Mouse (Mus musculus): Measurements from ENCODE around the gene Ift20.
"Not testable (repeated sequence)": the region's sequence is repeated elsewhere in the genome, so short reads cannot be mapped to it uniquely, and the experiment has no call there.

Gene Ift20

GRCm38 (mm10) chr11:78523241-78523955 lies 12.8 kb upstream of the Ift20 start:
- no peak for DNase-seq

GRCm38 (mm10) chr11:78524838-78525237 lies 11.3 kb upstream of the Ift20 start:
- no peak for DNase-seq

GRCm38 (mm10) chr11:78528714-78529113 lies 7.4 kb upstream of the Ift20 start:
- no peak for DNase-seq

GRCm38 (mm10) chr11:78530001-78530400 lies 6.2 kb upstream of the Ift20 start:
- no peak for DNase-seq

GRCm38 (mm10) chr11:78531046-78531445 lies 5.1 kb upstream of the Ift20 start:
- no peak for DNase-seq

GRCm38 (mm10) chr11:78531515-78531914 lies 4.6 kb upstream of the Ift20 start:
- DNase-seq = not testable (repeated sequence)

- no peak for DNase-seq
These were observed 1.6 kb upstream of the Ift20 start for GRCm38 (mm10) chr11:78534516-78534915.

GRCm38 (mm10) chr11:78535376-78536079 lies 633 bp upstream of the Ift20 start:
- DNase-seq = no peak

GRCm38 (mm10) chr11:78536690-78537084 lies 526 bp downstream of the Ift20 start:
- no peak for DNase-seq

GRCm38 (mm10) chr11:78540358-78540757 lies 4.2 kb downstream of the Ift20 start:
- DNase-seq = no peak

- DNase-seq = no peak
These were observed 8.4 kb downstream of the Ift20 start for GRCm38 (mm10) chr11:78544449-78545111.

GRCm38 (mm10) chr11:78545181-78545580 lies 9.0 kb downstream of the Ift20 start:
- no peak for DNase-seq

GRCm38 (mm10) chr11:78547718-78548460 lies 11.7 kb downstream of the Ift20 start:
- no peak for DNase-seq

- no peak for DNase-seq
These were observed 13.4 kb downstream of the Ift20 start for GRCm38 (mm10) chr11:78549491-78549987.

GRCm38 (mm10) chr11:78550168-78551058 lies 14.3 kb downstream of the Ift20 start, which contains the start of gene Tmem97:
Gene Tmem97 (minus strand): TSS chr11:78550777.
- DNase-seq = peak; percentile 95

- DNase-seq = peak; percentile 13
These were observed 14.9 kb downstream of the Ift20 start for GRCm38 (mm10) chr11:78551059-78551398.

GRCm38 (mm10) chr11:78555623-78556022 lies 19.5 kb downstream of the Ift20 start:
- no peak for DNase-seq

- no peak for DNase-seq
These were observed 19.9 kb downstream of the Ift20 start for GRCm38 (mm10) chr11:78556070-78556469.

GRCm38 (mm10) chr11:78557241-78557640 lies 21.1 kb downstream of the Ift20 start:
- DNase-seq = peak; percentile 13

- peak; percentile 79 for DNase-seq
These were observed 24.3 kb downstream of the Ift20 start for GRCm38 (mm10) chr11:78560447-78560846.

GRCm38 (mm10) chr11:78566775-78567174 lies 30.6 kb downstream of the Ift20 start:
- no peak for DNase-seq

- no peak for DNase-seq
These were observed 31.5 kb downstream of the Ift20 start for GRCm38 (mm10) chr11:78567614-78568013.

Measured in thymus, postnatal 14 days (tissue).